Mouse (Mus musculus): ENCODE data around the gene Ahnak2.

- TF ChIP-seq CTCF (IDR thresholded peaks at IDR 0.05; ENCODE audit: low read depth) (no peak), EP300 (IDR thresholded peaks at IDR 0.05; ENCODE audit: low read depth) (no peak)
These were observed 38.0 kb upstream of the Ahnak2 start for GRCm38 (mm10) chr12:112840209-112841086.

Data from heart, postnatal 0 days (tissue).